Mouse (Mus musculus) ES-Bruce4 (cell line): Measurements from ENCODE around the gene Fbxo47. TPM values are rescaled to one million over a fixed set of nuclear protein-coding genes. Genes with fewer than 3 reads are reported as not detected.

Experiments
- H3K27ac ChIP-seq: 2 replicates; pipeline ENCODE4 v1.5.1; 2012; ENCODE audit warnings: low read length, inconsistent platforms; ENCODE audit not compliant: insufficient read depth
- H3K27me3 ChIP-seq: 2 replicates; pipeline ENCODE4 v1.6.1; 2012; ENCODE audit warnings: mild to moderate bottlenecking, low read length, inconsistent platforms; ENCODE audit not compliant: control insufficient read depth, poor library complexity, insufficient read depth, severe bottlenecking
- H3K36me3 ChIP-seq: 2 replicates; pipeline ENCODE4 v1.6.1; 2012; ENCODE audit warnings: inconsistent platforms, mild to moderate bottlenecking, low read length, moderate library complexity; ENCODE audit not compliant: control insufficient read depth, poor library complexity, insufficient read depth, severe bottlenecking
- H3K4me1 ChIP-seq: one replicate; pipeline ENCODE4 v1.8.1; 2011; ENCODE audit warnings: low read length; ENCODE audit not compliant: control insufficient read depth, insufficient read depth
- H3K4me3 ChIP-seq: 2 replicates; pipeline ENCODE4 v1.5.1; 2011; ENCODE audit warnings: low read depth, mild to moderate bottlenecking, low read length
- H3K9ac ChIP-seq: 2 replicates; pipeline ENCODE4 v1.6.1; 2012; ENCODE audit warnings: low read depth, mild to moderate bottlenecking, inconsistent platforms; ENCODE audit not compliant: poor library complexity, severe bottlenecking
- H3K9me3 ChIP-seq: replicated peaks from 2 replicates; pipeline ENCODE4 v1.6.1; 2012; ENCODE audit warnings: mild to moderate bottlenecking, low read length, inconsistent platforms; ENCODE audit not compliant: control insufficient read depth, poor library complexity, insufficient read depth, severe bottlenecking
- CTCF ChIP-seq: IDR thresholded peaks from one replicate; pipeline ENCODE4 v1.8.1; 2011; ENCODE audit warnings: low read depth, low read length
- EP300 ChIP-seq: IDR thresholded peaks from 2 replicates; pipeline ENCODE4 v1.6.1; 2011; ENCODE audit warnings: low read depth, low read length; ENCODE audit not compliant: insufficient read depth
- POLR2A ChIP-seq: IDR thresholded peaks from one replicate; pipeline ENCODE4 v1.8.1; 2011; ENCODE audit warnings: low read length; ENCODE audit not compliant: insufficient read depth
- polyA plus RNA-seq: library from polyadenylated mRNA; stranded (reverse); fragments of >200 nt; gene quantifications from 2 replicates; pipeline ENCODE4 v1.2.4, GENCODE M21; 2011; ENCODE audit warnings: low read depth; ENCODE audit not compliant: missing spikeins, insufficient read depth, insufficient read length

Fbxo47 gene
- polyA plus RNA-seq, 1 experiment: 2.8 TPM

- Histone ChIP-seq H3K27me3 (no peaks in the 10 kb centered on the region), H3K36me3 (no peaks in the 10 kb centered on the region), H3K9ac (no peak overlapping the region), H3K4me3 (no peak overlapping the region), H3K27ac (no peak overlapping the region), H3K4me1 (no peaks in the 10 kb centered on the region), H3K9me3 (no peaks in the 10 kb centered on the region)
- no peak for TF ChIP-seq POLR2A
- TF ChIP-seq CTCF: no peak
- TF ChIP-seq EP300: no peak
Measured at GRCm38 (mm10) chr11:97851601-97852000, 32.4 kb downstream of the Fbxo47 start.

GRCm38 (mm10) chr11:97850367-97850766, 33.6 kb downstream of the Fbxo47 start:
- Histone ChIP-seq H3K27me3 (no peaks in the 10 kb centered on the region), H3K4me3 (no peak overlapping the region), H3K4me1 (no peaks in the 10 kb centered on the region), H3K27ac (no peak overlapping the region), H3K9ac (no peak overlapping the region), H3K9me3 (no peaks in the 10 kb centered on the region), H3K36me3 (no peaks in the 10 kb centered on the region)
- TF ChIP-seq CTCF (no peak), POLR2A (no peak), EP300 (no peak)

GRCm38 (mm10) chr11:97842001-97842400, 42.0 kb downstream of the Fbxo47 start:
- Histone ChIP-seq H3K4me1 (peaks cover 2% of the 10 kb centered on the region), H3K27ac (no peak overlapping the region), H3K9ac (peak overlapping the region; percentile 48; the same call in 1 of the 2 replicates), H3K9me3 (no peaks in the 10 kb centered on the region), H3K4me3 (no peak overlapping the region), H3K27me3 (no peaks in the 10 kb centered on the region), H3K36me3 (0 out of 2 replicates have a peak, but pooled peaks cover 3% of the 10 kb centered on the region)
- no peak for TF ChIP-seq POLR2A
- no peak for TF ChIP-seq EP300
- no peak for TF ChIP-seq CTCF

GRCm38 (mm10) chr11:97840991-97841661, 42.8 kb downstream of the Fbxo47 start:
- peak overlapping the region; percentile 80 for H3K27ac ChIP-seq
- H3K36me3 ChIP-seq: 0 out of 2 replicates have a peak, but pooled peaks cover 9% of the 10 kb centered on the region
- H3K4me3 ChIP-seq: peak overlapping the region; percentile 91
- no peak for TF ChIP-seq CTCF
- peak; percentile 33; the same call in 1 of the 2 replicates for TF ChIP-seq EP300
- peak; percentile 67 for TF ChIP-seq POLR2A
- no peaks in the 10 kb centered on the region for H3K9me3 ChIP-seq
- H3K27me3 ChIP-seq: no peaks in the 10 kb centered on the region
- H3K4me1 ChIP-seq: peaks cover 5% of the 10 kb centered on the region
- peak overlapping the region; percentile 51 for H3K9ac ChIP-seq

GRCm38 (mm10) chr11:97840539-97840954, 43.4 kb downstream of the Fbxo47 start, which contains the start of gene B230217C12Rik:
Gene B230217C12Rik, plus strand, starts transcription at chr11:97840780.
- Histone ChIP-seq H3K4me1 (peaks cover 5% of the 10 kb centered on the region), H3K9me3 (no peaks in the 10 kb centered on the region), H3K4me3 (peak within 1 kb of the TSS; percentile 91), H3K27ac (peak within 1 kb of the TSS; percentile 80), H3K9ac (peak within 1 kb of the TSS; percentile 51), H3K36me3 (0 out of 2 replicates have a peak, but pooled peaks cover 9% of the 10 kb centered on the region), H3K27me3 (no peaks in the 10 kb centered on the region)
- TF ChIP-seq EP300 (no peak), CTCF (peak; percentile 26), POLR2A (no peak)

- H3K27me3 ChIP-seq: no peaks in the 10 kb centered on the region
- peak overlapping the region; percentile 51; the same call in 1 of the 2 replicates for H3K9ac ChIP-seq
- no peaks in the 10 kb centered on the region for H3K9me3 ChIP-seq
- H3K4me3 ChIP-seq: no peak overlapping the region
- H3K36me3 ChIP-seq: peaks cover 10% of the 10 kb centered on the region
- peak overlapping the region; percentile 23 for H3K27ac ChIP-seq
- no peak for TF ChIP-seq CTCF
- TF ChIP-seq EP300: no peak
- H3K4me1 ChIP-seq: peaks cover 5% of the 10 kb centered on the region
Measured at GRCm38 (mm10) chr11:97840135-97840490, 43.8 kb downstream of the Fbxo47 start.
